Mouse (Mus musculus) limb, embryonic 14.5 days (tissue): Measurements from ENCODE around the gene Arhgap22. TPM values are rescaled to one million over a fixed set of nuclear protein-coding genes. Genes with fewer than 3 reads are reported as not detected.

Experiments
- ATAC-seq: fragments of 200-750 bp; cut with Nextera tagmentation; 2 replicates; pipeline ENCODE4 v1.8.0; 2017; ENCODE audit warnings: low read depth, moderate number of reproducible peaks, moderate TSS enrichment; ENCODE audit not compliant: low FRiP score
- DNase-seq: peaks from one replicate; pipeline ENCODE4 v3.0.0-alpha.2; 2015; ENCODE audit warnings: low spot score
- H3K27ac ChIP-seq: fragments of 300-500 bp; sonication (generic); replicated peaks from 2 replicates; pipeline ENCODE4 v1.5.1; 2014; ENCODE audit warnings: low read depth, mild to moderate bottlenecking, low read length, moderate library complexity, mixed read lengths
- H3K27me3 ChIP-seq: fragments of 300-500 bp; sonication (generic); 2 replicates; pipeline ENCODE4 v1.6.1; 2014; ENCODE audit warnings: low read length, mixed read lengths; ENCODE audit not compliant: control insufficient read depth, insufficient read depth
- H3K36me3 ChIP-seq: fragments of 300-500 bp; sonication (generic); 2 replicates; pipeline ENCODE4 v1.6.1; 2014; ENCODE audit warnings: mild to moderate bottlenecking, low read length, moderate library complexity, mixed read lengths; ENCODE audit not compliant: control insufficient read depth, insufficient read depth
- H3K4me1 ChIP-seq: fragments of 300-500 bp; sonication (generic); 2 replicates; pipeline ENCODE4 v1.6.1; 2014; ENCODE audit warnings: antibody characterized with exemption, low read length, mixed read lengths; ENCODE audit not compliant: control insufficient read depth, insufficient read depth
- H3K4me2 ChIP-seq: fragments of 300-500 bp; sonication (generic); replicated peaks from 2 replicates; pipeline ENCODE4 v1.6.1; 2014; ENCODE audit warnings: low read depth, mild to moderate bottlenecking, low read length, moderate library complexity; ENCODE audit not compliant: severe bottlenecking
- H3K4me3 ChIP-seq: fragments of 300-500 bp; sonication (generic); replicated peaks from 2 replicates; pipeline ENCODE4 v1.5.1; 2014; ENCODE audit warnings: low read length
- H3K9ac ChIP-seq: fragments of 300-500 bp; sonication (generic); 2 replicates; pipeline ENCODE4 v1.6.1; 2014; ENCODE audit warnings: mild to moderate bottlenecking, low read depth, low read length, moderate library complexity; ENCODE audit not compliant: severe bottlenecking
- H3K9me3 ChIP-seq: fragments of 300-500 bp; sonication (generic); 2 replicates; pipeline ENCODE4 v1.6.1; 2016; ENCODE audit warnings: low read length; ENCODE audit not compliant: control insufficient read depth
- POLR2A ChIP-seq: fragments of 200-500 bp; IDR thresholded peaks from 2 replicates; pipeline ENCODE4 v1.8.0; 2012; ENCODE audit warnings: inconsistent platforms, mild to moderate bottlenecking, moderate library complexity, borderline replicate concordance; ENCODE audit not compliant: insufficient read depth, insufficient read length; ENCODE audit errors: extremely low read depth
- whole genome bisulfite sequencing: fragments of 180-500 bp; shearing (Covaris S2); extraction: QIAGEN DNeasy Blood & Tissue Kit; methylation state at CpG from one replicate; pipeline ENCODE4 v1.1.7; 2014; 5-methylcytosine and 5-hydroxymethylcytosine counted together
- polyA plus RNA-seq, 2 experiments: library from polyadenylated mRNA; depleted of rRNA in 1 of 2; stranded (reverse) in 1 of 2; unstranded in 1 of 2; fragments of >200 nt; fragmentation: Nextera tagmentation in 1 of 2; extraction: Ambion mirVana in 1 of 2; gene quantifications; 2 replicates each; pipeline versions ENCODE4 v1.2.1 to v1.2.3; 2012 to 2014

The Arhgap22 gene
- polyA plus RNA-seq, 2 experiments = 4.8 to 5.3 TPM

GRCm38 (mm10) chr14:33313624-33314023, 99.8 kb downstream of the Arhgap22 start:
- H3K9me3 ChIP-seq = no peaks in the 10 kb centered on the region
- H3K4me2 ChIP-seq = no peak overlapping the region; the same call in 1 of the 2 replicates
- DNase-seq = peak; percentile 50
- H3K9ac ChIP-seq = no peak overlapping the region
- H3K27ac ChIP-seq = no peak overlapping the region
- 0% methylated on average over 4 of the region's 4 CpGs for WGBS
- peak; percentile 45; the same call in 1 of the 2 replicates for ATAC-seq
- H3K27me3 ChIP-seq = no peaks in the 10 kb centered on the region
- H3K36me3 ChIP-seq = no peaks in the 10 kb centered on the region
- H3K4me1 ChIP-seq = no peaks in the 10 kb centered on the region
- H3K4me3 ChIP-seq = no peak overlapping the region
- TF ChIP-seq POLR2A = no peak

- no peak for TF ChIP-seq POLR2A
- no peaks in the 10 kb centered on the region for H3K9me3 ChIP-seq
- no peaks in the 10 kb centered on the region for H3K36me3 ChIP-seq
- no peak overlapping the region for H3K27ac ChIP-seq
- H3K9ac ChIP-seq = no peak overlapping the region
- no peaks in the 10 kb centered on the region for H3K27me3 ChIP-seq
- no peak overlapping the region for H3K4me2 ChIP-seq
- H3K4me1 ChIP-seq = no peaks in the 10 kb centered on the region
- DNase-seq (no peak), ATAC-seq (no peak)
- 34% methylated on average over 7 of the region's 7 CpGs for WGBS
- no peak overlapping the region for H3K4me3 ChIP-seq
Observed at GRCm38 (mm10) chr14:33314160-33314559, 100.3 kb downstream of the Arhgap22 start.

GRCm38 (mm10) chr14:33315111-33315510, 101.3 kb downstream of the Arhgap22 start:
- ATAC-seq (no peak), DNase-seq (no peak)
- WGBS = 66% methylated on average over 5 of the region's 5 CpGs
- no peak overlapping the region for H3K27ac ChIP-seq
- TF ChIP-seq POLR2A = no peak
- H3K27me3 ChIP-seq = peaks cover 6% of the 10 kb centered on the region; the same call in 1 of the 2 replicates
- no peak overlapping the region for H3K4me2 ChIP-seq
- no peaks in the 10 kb centered on the region for H3K4me1 ChIP-seq
- no peak overlapping the region for H3K4me3 ChIP-seq
- no peak overlapping the region for H3K9ac ChIP-seq
- no peaks in the 10 kb centered on the region for H3K36me3 ChIP-seq
- H3K9me3 ChIP-seq = no peaks in the 10 kb centered on the region

GRCm38 (mm10) chr14:33315771-33316170, 101.9 kb downstream of the Arhgap22 start:
- peaks cover 6% of the 10 kb centered on the region; the same call in 1 of the 2 replicates for H3K27me3 ChIP-seq
- H3K4me2 ChIP-seq = no peak overlapping the region
- no peak for TF ChIP-seq POLR2A
- H3K9ac ChIP-seq = no peak overlapping the region
- H3K27ac ChIP-seq = no peak overlapping the region
- no peaks in the 10 kb centered on the region for H3K9me3 ChIP-seq
- 40% methylated on average over 4 of the region's 4 CpGs for WGBS
- ATAC-seq = no peak
- no peak for DNase-seq
- no peaks in the 10 kb centered on the region for H3K36me3 ChIP-seq
- H3K4me1 ChIP-seq = peaks cover 4% of the 10 kb centered on the region
- no peak overlapping the region for H3K4me3 ChIP-seq

GRCm38 (mm10) chr14:33317946-33318345, 104.1 kb downstream of the Arhgap22 start:
- TF ChIP-seq POLR2A = no peak
- DNase-seq = no peak
- Histone ChIP-seq H3K27me3 (peaks cover 6% of the 10 kb centered on the region; the same call in 1 of the 2 replicates), H3K4me3 (no peak overlapping the region), H3K36me3 (no peaks in the 10 kb centered on the region), H3K4me2 (no peak overlapping the region), H3K9ac (no peak overlapping the region), H3K27ac (no peak overlapping the region), H3K4me1 (peaks cover 12% of the 10 kb centered on the region), H3K9me3 (no peaks in the 10 kb centered on the region)
- 45% methylated on average over 6 of the region's 6 CpGs for WGBS
- ATAC-seq = no peak
